ENCODE assay signal across 21 mouse cellular contexts in genomic region chr2:134867381-134867780, GRCm38 (mm10).
DNase-seq lines count a peak whose midpoint lies in the region; ATAC-seq and TF ChIP-seq lines count a peak whose summit lies in the region.
"Had no signal": no experiment of that assay in that cellular context is flagged by ENCODE, and none has a peak within 500 bp of the region (broad histone marks: within the 10 kb centered on the region; RNA-seq: fewer than 3 reads in every experiment).

No protein-coding gene starts in this region.

- no peak for DNase-seq in hindbrain, embryonic 10.5 days (ENCODE audit: low spot score)
- no peak for DNase-seq in hindbrain, embryonic 11.5 days (ENCODE audit: low spot score)
- DNase-seq in midbrain, postnatal 0 days (ENCODE audit: low spot score), result peak; percentile 28
- DNase-seq in midbrain, embryonic 14.5 days, result no peak
- DNase-seq: adrenal gland, adult 2 months; adrenal gland, postnatal 25 days; B cell, adult 2 months; cerebellum, adult 11 months; cerebellum, adult 18-20 months; cerebellum, adult 8-10 months; cerebellum, adult 9-11 months; cerebellum, postnatal 36 days; embryo, embryonic 11 days had no signal

- H3K27me3 ChIP-seq in hindbrain, embryonic 10.5 days (ENCODE audit: insufficient read depth, poor library complexity, severe bottlenecking), result no peaks in the 10 kb centered on the region
- no peaks in the 10 kb centered on the region for H3K27me3 ChIP-seq in hindbrain, embryonic 11.5 days (ENCODE audit: control insufficient read depth, insufficient read depth, low read length)
- no peaks in the 10 kb centered on the region for H3K27me3 ChIP-seq in midbrain, postnatal 0 days (ENCODE audit: insufficient read depth, low read length)
- no peaks in the 10 kb centered on the region for H3K27me3 ChIP-seq in midbrain, embryonic 14.5 days (ENCODE audit: control insufficient read depth, insufficient read depth, low read length)
- H3K27me3 ChIP-seq: embryonic facial prominence, embryonic 13.5 days; embryonic facial prominence, embryonic 15.5 days; forebrain, embryonic 12.5 days had no signal

- H3K36me3 ChIP-seq in hindbrain, embryonic 10.5 days, result no peaks in the 10 kb centered on the region
- H3K36me3 ChIP-seq in hindbrain, embryonic 11.5 days (ENCODE audit: control insufficient read depth, insufficient read depth, low read length), result no peaks in the 10 kb centered on the region
- H3K36me3 ChIP-seq in midbrain, postnatal 0 days (ENCODE audit: insufficient read depth, low read length), result no peaks in the 10 kb centered on the region
- no peaks in the 10 kb centered on the region for H3K36me3 ChIP-seq in midbrain, embryonic 14.5 days (ENCODE audit: control insufficient read depth, insufficient read depth, low read length)
- H3K36me3 ChIP-seq: embryonic facial prominence, embryonic 13.5 days; embryonic facial prominence, embryonic 15.5 days; forebrain, embryonic 10.5 days; forebrain, embryonic 12.5 days had no signal

- H3K4me2 ChIP-seq in hindbrain, embryonic 11.5 days (replicated peaks; ENCODE audit: low read depth, low read length), result no peak overlapping the region
- no peak overlapping the region for H3K4me2 ChIP-seq in midbrain, postnatal 0 days (ENCODE audit: low read depth, low read length, poor library complexity, severe bottlenecking)
- H3K4me2 ChIP-seq in midbrain, embryonic 14.5 days (ENCODE audit: low read length), result no peak overlapping the region
- H3K4me2 ChIP-seq: embryonic facial prominence, embryonic 13.5 days; embryonic facial prominence, embryonic 15.5 days; forebrain, embryonic 12.5 days had no signal

- H3K4me1 ChIP-seq in hindbrain, embryonic 10.5 days (replicated peaks), result peaks cover 3% of the 10 kb centered on the region
- H3K4me1 ChIP-seq in hindbrain, embryonic 11.5 days (replicated peaks; ENCODE audit: control insufficient read depth, insufficient read depth, low read length), result no peaks in the 10 kb centered on the region
- H3K4me1 ChIP-seq in midbrain, postnatal 0 days (ENCODE audit: insufficient read depth, low read length), result 0 out of 2 replicates have a peak, but pooled peaks cover 4% of the 10 kb centered on the region
- H3K4me1 ChIP-seq in midbrain, embryonic 14.5 days (ENCODE audit: control insufficient read depth, insufficient read depth, low read length), result no peaks in the 10 kb centered on the region
- H3K4me1 ChIP-seq: embryonic facial prominence, embryonic 13.5 days; embryonic facial prominence, embryonic 15.5 days; forebrain, embryonic 10.5 days had no signal

- no peak overlapping the region for H3K4me3 ChIP-seq in hindbrain, embryonic 10.5 days
- H3K4me3 ChIP-seq in hindbrain, embryonic 11.5 days (ENCODE audit: low read depth, low read length), result no peak overlapping the region
- no peak overlapping the region for H3K4me3 ChIP-seq in midbrain, postnatal 0 days (ENCODE audit: low read depth, low read length)
- no peak overlapping the region for H3K4me3 ChIP-seq in midbrain, embryonic 14.5 days (replicated peaks; ENCODE audit: low read depth, low read length)
- H3K4me3 ChIP-seq: embryonic facial prominence, embryonic 13.5 days; embryonic facial prominence, embryonic 15.5 days; erythroblast, embryonic 14.5 days; forebrain, embryonic 10.5 days; forebrain, embryonic 12.5 days had no signal

- H3K9me3 ChIP-seq in hindbrain, embryonic 10.5 days, result no peaks in the 10 kb centered on the region
- no peaks in the 10 kb centered on the region for H3K9me3 ChIP-seq in hindbrain, embryonic 11.5 days (ENCODE audit: control insufficient read depth, low read length)
- no peaks in the 10 kb centered on the region for H3K9me3 ChIP-seq in midbrain, postnatal 0 days (ENCODE audit: low read length)
- no peaks in the 10 kb centered on the region for H3K9me3 ChIP-seq in midbrain, embryonic 14.5 days (ENCODE audit: control insufficient read depth, low read length)
- H3K9me3 ChIP-seq: embryonic facial prominence, embryonic 13.5 days; embryonic facial prominence, embryonic 15.5 days; forebrain, embryonic 10.5 days; forebrain, embryonic 12.5 days had no signal

- TF ChIP-seq CTCF in midbrain, postnatal 0 days (IDR thresholded peaks at IDR 0.05), result no peak

- H3K27ac ChIP-seq in hindbrain, embryonic 10.5 days, result 0 out of 2 replicates have a peak overlapping the region, but pooled peaks have one; percentile 12
- H3K27ac ChIP-seq in hindbrain, embryonic 11.5 days (ENCODE audit: low read depth, low read length), result no peak overlapping the region
- no peak overlapping the region for H3K27ac ChIP-seq in midbrain, postnatal 0 days (ENCODE audit: low read depth, low read length)
- H3K27ac ChIP-seq in midbrain, embryonic 14.5 days (replicated peaks; ENCODE audit: low read depth, low read length), result no peak overlapping the region
- H3K27ac ChIP-seq: embryonic facial prominence, embryonic 13.5 days; embryonic facial prominence, embryonic 15.5 days; forebrain, embryonic 10.5 days; forebrain, embryonic 12.5 days had no signal

- H3K9ac ChIP-seq in hindbrain, embryonic 11.5 days (ENCODE audit: low read depth, low read length), result no peak overlapping the region
- no peak overlapping the region for H3K9ac ChIP-seq in midbrain, postnatal 0 days (replicated peaks; ENCODE audit: low read length, poor library complexity, severe bottlenecking)
- no peak overlapping the region for H3K9ac ChIP-seq in midbrain, embryonic 14.5 days (replicated peaks; ENCODE audit: low read length)
- H3K9ac ChIP-seq: embryonic facial prominence, embryonic 13.5 days; embryonic facial prominence, embryonic 15.5 days; forebrain, embryonic 12.5 days had no signal

- WGBS in hindbrain, embryonic 10.5 days, result 85% methylated on average over 6 of the region's 6 CpGs
- 86% methylated on average over 6 of the region's 6 CpGs for WGBS in hindbrain, embryonic 11.5 days
- WGBS in midbrain, postnatal 0 days, result 59% methylated on average over 6 of the region's 6 CpGs
- WGBS in midbrain, embryonic 14.5 days, result 68% methylated on average over 6 of the region's 6 CpGs

- no peak for ATAC-seq in hindbrain, embryonic 11.5 days (ENCODE audit: low FRiP score)
- ATAC-seq in midbrain, postnatal 0 days (ENCODE audit: low FRiP score), result no peak
- ATAC-seq in midbrain, embryonic 14.5 days (ENCODE audit: low FRiP score, low TSS enrichment), result no peak
- ATAC-seq in megakaryocyte, adult 5-6 weeks (ENCODE audit: poor library complexity, severe bottlenecking), result no peak
- ATAC-seq: forebrain, embryonic 14.5 days; forebrain, embryonic 16.5 days had no signal
